Mouse (Mus musculus) heart, postnatal 0 days (tissue): Measurements from ENCODE around the gene Crym. TPM values are rescaled to one million over a fixed set of nuclear protein-coding genes. Genes with fewer than 3 reads are reported as not detected.

Experiments
- ATAC-seq: fragments of 200-750 bp; cut with Nextera tagmentation; 2 replicates; pipeline ENCODE4 v1.8.0; 2017; ENCODE audit warnings: low read depth, moderate number of reproducible peaks, moderate library complexity; ENCODE audit not compliant: insufficient read depth
- DNase-seq: peaks from one replicate; pipeline ENCODE4 v3.0.0-alpha.2; 2016; ENCODE audit warnings: low spot score
- H3K27ac ChIP-seq: fragments of 300-500 bp; sonication (generic); 2 replicates; pipeline ENCODE4 v1.5.1; 2014; ENCODE audit warnings: low read depth, mild to moderate bottlenecking
- H3K27me3 ChIP-seq: fragments of 300-500 bp; sonication (generic); 2 replicates; pipeline ENCODE4 v1.6.1; 2014; ENCODE audit warnings: low read length, mixed read lengths; ENCODE audit not compliant: control insufficient read depth, insufficient read depth
- H3K36me3 ChIP-seq: fragments of 300-500 bp; sonication (generic); replicated peaks from 2 replicates; pipeline ENCODE4 v1.6.1; 2014; ENCODE audit warnings: low read length, mixed read lengths; ENCODE audit not compliant: control insufficient read depth, insufficient read depth
- H3K4me1 ChIP-seq: fragments of 300-500 bp; sonication (generic); 2 replicates; pipeline ENCODE4 v1.6.1; 2014; ENCODE audit warnings: antibody characterized with exemption; ENCODE audit not compliant: control insufficient read depth, insufficient read depth
- H3K4me2 ChIP-seq: fragments of 300-500 bp; sonication (generic); 2 replicates; pipeline ENCODE4 v1.6.1; 2014; ENCODE audit warnings: low read depth, mild to moderate bottlenecking, low read length, moderate library complexity
- H3K4me3 ChIP-seq: fragments of 300-500 bp; sonication (generic); 2 replicates; pipeline ENCODE4 v1.5.1; 2014; ENCODE audit warnings: low read depth, low read length
- H3K9ac ChIP-seq: fragments of 300-500 bp; sonication (generic); replicated peaks from 2 replicates; pipeline ENCODE4 v1.6.1; 2014; ENCODE audit warnings: low read depth, low read length, mixed read lengths
- H3K9me3 ChIP-seq: fragments of 300-500 bp; sonication (generic); replicated peaks from 2 replicates; pipeline ENCODE4 v1.6.1; 2016; ENCODE audit warnings: low read length; ENCODE audit not compliant: control insufficient read depth
- CTCF ChIP-seq: IDR thresholded peaks from 2 replicates; pipeline ENCODE4 v1.5.1; 2016; ENCODE audit warnings: antibody characterized with exemption, control low read depth, low read depth
- EP300 ChIP-seq: IDR thresholded peaks from 2 replicates; pipeline ENCODE4 v1.6.1; 2016; ENCODE audit warnings: antibody characterized with exemption, low read depth
- WGBS: fragments of 180-500 bp; shearing (Covaris S2); extraction: QIAGEN DNeasy Blood & Tissue Kit; methylation state at CpG from one replicate; pipeline ENCODE4 v1.1.7; 2014; 5-methylcytosine and 5-hydroxymethylcytosine counted together
- polyA plus RNA-seq: library from polyadenylated mRNA; unstranded; fragments of >200 nt; fragmentation: Nextera tagmentation; extraction: Ambion mirVana; gene quantifications from 2 replicates; pipeline ENCODE4 v1.2.1, GENCODE M21; 2015
- total RNA-seq: library from RNA; depleted of rRNA; stranded (reverse); fragments of >200 nt; gene quantifications from 2 replicates; pipeline ENCODE4 v1.2.3, GENCODE M21; 2014; ENCODE audit warnings: low replicate concordance

The Crym gene
- total and polyA plus RNA-seq, 2 experiments from 2014 or later: 0.45 TPM; not detected in 1

DNA sequence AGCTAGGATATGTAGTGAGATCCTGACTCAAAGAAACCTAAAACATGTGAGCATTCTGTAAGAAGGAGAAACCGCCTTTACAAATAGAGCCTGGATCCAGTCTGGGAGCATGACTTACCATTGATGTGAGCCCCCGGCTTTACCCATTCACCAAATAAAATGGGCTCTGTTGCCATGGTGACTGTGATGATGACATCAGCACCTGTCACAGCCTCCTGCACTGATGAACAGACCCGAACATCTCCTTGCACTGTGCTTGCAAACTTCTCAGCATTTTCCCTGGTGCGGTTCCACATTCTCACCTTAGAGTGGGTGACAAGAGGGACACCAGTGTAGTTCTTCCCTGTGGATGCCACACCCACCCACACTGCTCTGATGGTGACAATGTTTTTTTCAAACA, 6.7 kb downstream of the Crym start:
- no peak overlapping the region for H3K4me2 ChIP-seq
- H3K9me3 ChIP-seq: no peaks in the 10 kb centered on the region
- H3K4me1 ChIP-seq: no peaks in the 10 kb centered on the region; the same call in 1 of the 2 replicates
- ATAC-seq: no peak
- H3K4me3 ChIP-seq: no peak overlapping the region
- H3K9ac ChIP-seq: no peak overlapping the region
- H3K36me3 ChIP-seq: no peaks in the 10 kb centered on the region
- H3K27me3 ChIP-seq: peaks cover 3% of the 10 kb centered on the region; the same call in 1 of the 2 replicates
- H3K27ac ChIP-seq: no peak overlapping the region
- WGBS: 78% methylated on average over 4 of the region's 4 CpGs
- DNase-seq: no peak
- no peak for TF ChIP-seq CTCF
- TF ChIP-seq EP300: no peak

DNA sequence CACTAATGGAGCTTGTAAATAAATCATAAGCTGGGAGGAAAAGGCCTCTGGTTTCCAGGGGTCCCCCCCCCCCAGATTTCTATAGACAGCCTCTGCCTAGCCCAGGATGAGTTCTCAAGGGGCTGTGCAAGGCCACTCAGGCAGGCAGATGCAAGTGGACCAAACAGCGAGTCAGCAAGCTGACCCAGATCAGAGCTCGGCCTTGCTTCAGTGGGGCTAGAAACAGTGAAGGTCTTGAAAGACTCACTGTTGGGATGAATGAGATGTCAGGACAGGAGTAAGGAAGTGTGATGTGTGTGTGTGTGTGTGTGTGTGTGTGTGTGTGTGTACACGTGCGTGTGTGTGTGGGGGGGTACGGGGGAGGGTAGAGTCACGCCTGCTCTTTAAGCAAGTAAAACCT, 9.1 kb downstream of the Crym start:
- Histone ChIP-seq H3K27ac (no peak overlapping the region), H3K9me3 (no peaks in the 10 kb centered on the region), H3K4me3 (no peak overlapping the region), H3K4me1 (no peaks in the 10 kb centered on the region; the same call in 1 of the 2 replicates), H3K9ac (no peak overlapping the region), H3K4me2 (no peak overlapping the region), H3K36me3 (no peaks in the 10 kb centered on the region), H3K27me3 (no peaks in the 10 kb centered on the region)
- ATAC-seq: no peak
- WGBS: 74% methylated on average over 6 of the region's 6 CpGs
- TF ChIP-seq EP300 (no peak), CTCF (no peak)
- no peak for DNase-seq

GRCm38 (mm10) chr7:120192207-120192606, 9.7 kb downstream of the Crym start:
- H3K9me3 ChIP-seq: no peaks in the 10 kb centered on the region
- H3K4me2 ChIP-seq: no peak overlapping the region
- no peaks in the 10 kb centered on the region for H3K27me3 ChIP-seq
- 43% methylated on average over 3 of the region's 3 CpGs for WGBS
- no peak overlapping the region for H3K4me3 ChIP-seq
- no peak overlapping the region for H3K27ac ChIP-seq
- H3K36me3 ChIP-seq: no peaks in the 10 kb centered on the region
- DNase-seq (no peak), ATAC-seq (no peak)
- no peak for TF ChIP-seq CTCF
- TF ChIP-seq EP300: no peak
- H3K4me1 ChIP-seq: no peaks in the 10 kb centered on the region; the same call in 1 of the 2 replicates
- H3K9ac ChIP-seq: no peak overlapping the region

DNA sequence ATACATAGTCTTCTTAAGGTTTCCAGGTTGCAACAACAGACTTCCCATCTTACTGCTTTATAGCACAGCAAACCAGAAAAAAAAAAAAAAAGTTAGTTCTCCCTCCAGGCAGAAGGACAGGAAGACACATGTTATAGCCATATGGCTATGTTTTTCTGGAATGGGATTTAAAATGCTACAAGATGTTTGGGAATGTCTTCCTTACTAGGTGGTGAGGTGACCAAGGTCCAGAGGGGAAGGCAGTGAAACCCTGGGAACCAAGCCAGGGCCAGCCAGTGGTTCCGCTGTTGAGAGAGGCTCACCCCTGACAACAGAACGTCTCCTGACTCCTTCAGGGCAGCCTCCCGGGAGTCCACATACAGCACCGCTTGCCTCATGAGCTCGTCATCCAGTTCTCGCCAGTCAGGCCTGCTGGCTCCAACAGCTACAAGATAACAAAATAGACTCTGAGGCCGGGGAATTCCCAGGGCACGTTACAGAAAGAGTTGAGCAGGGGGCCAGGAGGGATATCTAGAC, 11.7 kb downstream of the Crym start:
- no peak overlapping the region for H3K9ac ChIP-seq
- peak; percentile 67 for ATAC-seq
- peak; percentile 23 for DNase-seq
- 14% methylated on average over 8 of the region's 8 CpGs for WGBS
- no peak overlapping the region for H3K4me2 ChIP-seq
- no peaks in the 10 kb centered on the region; the same call in 1 of the 2 replicates for H3K4me1 ChIP-seq
- H3K27ac ChIP-seq: no peak overlapping the region
- H3K9me3 ChIP-seq: no peaks in the 10 kb centered on the region
- no peaks in the 10 kb centered on the region for H3K27me3 ChIP-seq
- H3K36me3 ChIP-seq: no peaks in the 10 kb centered on the region
- no peak for TF ChIP-seq EP300
- TF ChIP-seq CTCF: no peak
- no peak overlapping the region for H3K4me3 ChIP-seq

GRCm38 (mm10) chr7:120189369-120190149, 12.4 kb downstream of the Crym start:
- Histone ChIP-seq H3K27ac (no peak overlapping the region), H3K4me1 (no peaks in the 10 kb centered on the region; the same call in 1 of the 2 replicates), H3K27me3 (no peaks in the 10 kb centered on the region), H3K4me3 (no peak overlapping the region), H3K9ac (no peak overlapping the region), H3K4me2 (no peak overlapping the region), H3K9me3 (no peaks in the 10 kb centered on the region), H3K36me3 (no peaks in the 10 kb centered on the region)
- DNase-seq: no peak
- no peak for ATAC-seq
- TF ChIP-seq CTCF (no peak), EP300 (no peak)
- WGBS: 51% methylated on average over 8 of the region's 8 CpGs

DNA sequence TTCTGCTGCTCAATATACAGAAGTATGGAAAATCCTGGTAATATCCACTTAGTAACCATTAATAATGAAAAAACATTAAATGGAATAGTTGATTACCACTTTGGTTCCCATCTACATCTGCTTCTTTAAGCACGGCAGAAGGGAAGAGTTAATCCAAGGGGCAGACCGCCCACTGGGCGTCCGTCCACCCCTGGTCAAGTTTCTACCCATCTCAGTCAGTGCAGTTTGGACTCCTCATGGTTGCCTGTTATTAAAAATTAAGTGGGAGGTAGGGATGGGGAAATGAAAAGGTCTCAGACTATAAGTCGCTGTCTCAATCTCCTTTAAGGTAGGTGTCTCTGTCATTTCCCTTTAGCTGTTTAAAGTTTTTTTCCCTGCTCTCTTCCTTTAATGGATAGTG, 13.0 kb downstream of the Crym start:
- ATAC-seq (no peak), DNase-seq (no peak)
- no peak for TF ChIP-seq EP300
- TF ChIP-seq CTCF: no peak
- Histone ChIP-seq H3K4me3 (no peak overlapping the region), H3K9ac (no peak overlapping the region), H3K9me3 (no peaks in the 10 kb centered on the region), H3K27me3 (no peaks in the 10 kb centered on the region), H3K4me2 (no peak overlapping the region), H3K4me1 (no peaks in the 10 kb centered on the region; the same call in 1 of the 2 replicates), H3K27ac (no peak overlapping the region), H3K36me3 (no peaks in the 10 kb centered on the region)
- WGBS: 81% methylated on average over 5 of the region's 5 CpGs
